7 mouse cellular contexts compared by ENCODE assay signal in genomic region chr14:8003093-8003670, GRCm38 (mm10). TPM values are rescaled to one million over a fixed set of nuclear protein-coding genes. Genes with fewer than 3 reads are reported as not detected.
A peak's percentile ranks its signal among the peaks of the same experiment; 100 is the strongest.
DNase-seq lines count a peak whose midpoint lies in the region; ATAC-seq and TF ChIP-seq lines count a peak whose summit lies in the region.

No protein-coding gene starts in this region.

- H3K27ac ChIP-seq in embryonic facial prominence, embryonic 14.5 days (replicated peaks; ENCODE audit: low read depth, low read length): no peak overlapping the region; the same call in 1 of the 2 replicates
- no peak overlapping the region for H3K27ac ChIP-seq in heart, embryonic 11.5 days (ENCODE audit: low read depth, low read length)

- peaks cover 58% of the 10 kb centered on the region for H3K27me3 ChIP-seq in E14TG2a.4 (ENCODE audit: insufficient read depth, low read length)
- peaks cover 26% of the 10 kb centered on the region for H3K27me3 ChIP-seq in embryonic facial prominence, embryonic 14.5 days (replicated peaks; ENCODE audit: control insufficient read depth, insufficient read depth, low read length)
- peaks cover 28% of the 10 kb centered on the region for H3K27me3 ChIP-seq in heart, embryonic 11.5 days (ENCODE audit: control insufficient read depth, insufficient read depth, low read length)

- peak; percentile 42 for ATAC-seq in embryonic facial prominence, embryonic 14.5 days (ENCODE audit: low read depth)
- 0 out of 2 replicates have a peak, but pooled peaks have one; percentile 25 for ATAC-seq in heart, embryonic 11.5 days (replicated peaks; ENCODE audit: insufficient number of reproducible peaks, low FRiP score, low TSS enrichment)

- DNase-seq in adrenal gland, adult 18-20 months (ENCODE audit: low spot score in 2 of 2): peak; percentile 55 to 61
- peak; percentile 72 for DNase-seq in embryonic facial prominence, embryonic 14.5 days (ENCODE audit: low spot score)
- peak; percentile 77 to 81 for DNase-seq in kidney, postnatal 4 days
- DNase-seq in lung, postnatal 14 days: peak; percentile 45
- peak; percentile 81 for DNase-seq in right cerebral cortex, postnatal 4 days

- H3K9ac ChIP-seq in embryonic facial prominence, embryonic 14.5 days (ENCODE audit: low read depth, low read length): peak overlapping the region; percentile 63
- H3K9ac ChIP-seq in heart, embryonic 11.5 days (ENCODE audit: low read depth, low read length): peak overlapping the region; percentile 73

- no peak for TF ChIP-seq CTCF in E14TG2a.4 (conservative IDR thresholded peaks at IDR 0.05; ENCODE audit: low read length)

- peaks cover 41% of the 10 kb centered on the region for H3K9me3 ChIP-seq in E14TG2a.4 (ENCODE audit: low read length)
- H3K9me3 ChIP-seq in embryonic facial prominence, embryonic 14.5 days (ENCODE audit: control insufficient read depth, low read length): no peaks in the 10 kb centered on the region
- H3K9me3 ChIP-seq in heart, embryonic 11.5 days (replicated peaks; ENCODE audit: control insufficient read depth, low read length): no peaks in the 10 kb centered on the region

- H3K4me3 ChIP-seq in E14TG2a.4 (replicated peaks; ENCODE audit: low read length): peak overlapping the region; percentile 80
- peak overlapping the region; percentile 67 for H3K4me3 ChIP-seq in embryonic facial prominence, embryonic 14.5 days (ENCODE audit: low read depth, low read length)
- H3K4me3 ChIP-seq in heart, embryonic 11.5 days (ENCODE audit: low read depth, low read length): peak overlapping the region; percentile 63

- no peaks in the 10 kb centered on the region; the same call in 1 of the 2 replicates for H3K36me3 ChIP-seq in E14TG2a.4 (ENCODE audit: insufficient read depth, low read length)
- H3K36me3 ChIP-seq in embryonic facial prominence, embryonic 14.5 days (ENCODE audit: control insufficient read depth, insufficient read depth, low read length): no peaks in the 10 kb centered on the region
- no peaks in the 10 kb centered on the region for H3K36me3 ChIP-seq in heart, embryonic 11.5 days (ENCODE audit: control insufficient read depth, insufficient read depth, low read length)

- under 1% methylated on average over 23 of the region's 23 CpGs for WGBS in embryonic facial prominence, embryonic 14.5 days
- 2% methylated on average over 23 of the region's 23 CpGs for WGBS in heart, embryonic 11.5 days (ENCODE audit: insufficient replicate concordance)

- H3K4me2 ChIP-seq in embryonic facial prominence, embryonic 14.5 days (ENCODE audit: low read depth, low read length): peak overlapping the region; percentile 70
- H3K4me2 ChIP-seq in heart, embryonic 11.5 days: peak overlapping the region; percentile 89

- H3K4me1 ChIP-seq in E14TG2a.4 (replicated peaks; ENCODE audit: low read depth, low read length): peaks cover 32% of the 10 kb centered on the region
- H3K4me1 ChIP-seq in embryonic facial prominence, embryonic 14.5 days (ENCODE audit: control insufficient read depth, insufficient read depth, low read length): peaks cover 12% of the 10 kb centered on the region; the same call in 1 of the 2 replicates
- H3K4me1 ChIP-seq in heart, embryonic 11.5 days (ENCODE audit: control insufficient read depth, insufficient read depth, low read length): no peaks in the 10 kb centered on the region

RNA-seq across cellular contexts. Expression of gene Abhd6, which starts 0.5 kb away (rescaled TPM):
- total RNA-seq in adrenal gland, adult 18-20 months (2021): 10 to 100 TPM; 51.9 to 92.9 TPM
- 20.0 and 20.3 TPM in 2 replicates for polyA plus RNA-seq in embryonic facial prominence, embryonic 14.5 days (2014; fragmentation: Nextera tagmentation; extraction: Ambion mirVana)
- 9.4 and 10.2 TPM in 2 replicates for polyA plus RNA-seq in heart, embryonic 11.5 days (2014; fragmentation: Nextera tagmentation; extraction: Ambion mirVana)

RNA-seq across cellular contexts. Expression of gene Dnase1l3, which starts 8.8 kb away (rescaled TPM):
- under 1 TPM; 0.45 to 0.70 TPM for total RNA-seq in adrenal gland, adult 18-20 months (2021)
- 0.62 and 0.89 TPM in 2 replicates for polyA plus RNA-seq in embryonic facial prominence, embryonic 14.5 days (2014; fragmentation: Nextera tagmentation; extraction: Ambion mirVana)
- polyA plus RNA-seq in heart, embryonic 11.5 days (2014; fragmentation: Nextera tagmentation; extraction: Ambion mirVana): 0.06 TPM in 1 of 2 replicates, not detected in the other

RNA-seq across cellular contexts. Expression of gene Gm45521, which starts 46.1 kb away (rescaled TPM):
- not detected for total RNA-seq in adrenal gland, adult 18-20 months (2021)
- polyA plus RNA-seq in embryonic facial prominence, embryonic 14.5 days (2014; fragmentation: Nextera tagmentation; extraction: Ambion mirVana): not detected in 2 replicates
- polyA plus RNA-seq in heart, embryonic 11.5 days (2014; fragmentation: Nextera tagmentation; extraction: Ambion mirVana): 0.33 TPM in 1 of 2 replicates, not detected in the other
